Mouse (Mus musculus): ENCODE measurements at regions not wholly inside any gene's neighbourhood (a gene's known extent, or its start where the extent isn't known, plus 50 kb on each side); places are given as distances from the start of the nearest gene placed in this dataset.

GRCm38 (mm10) chr1:12025791-12026190 lies 611.9 kb downstream of the A830018L16Rik start:
- Histone ChIP-seq H3K27me3 (ENCODE audit: control insufficient read depth, insufficient read depth, low read length) (no peaks in the 10 kb centered on the region), H3K27ac (ENCODE audit: control insufficient read depth, insufficient read depth, low read depth, low read length) (no peak overlapping the region), H3K4me1 (ENCODE audit: control insufficient read depth, insufficient read depth, low read length) (no peaks in the 10 kb centered on the region), H3K4me3 (ENCODE audit: control insufficient read depth, low read depth, low read length) (no peak overlapping the region), H3K36me3 (ENCODE audit: control insufficient read depth, insufficient read depth, low read length) (no peaks in the 10 kb centered on the region)
- no peak for TF ChIP-seq POLR2A (IDR thresholded peaks at IDR 0.05; ENCODE audit: control insufficient read depth, low read depth, low read length)
- TF ChIP-seq CTCF (IDR thresholded peaks at IDR 0.05; ENCODE audit: control insufficient read depth, insufficient read depth, insufficient replicate concordance, low read depth, low read length) = no peak

- TF ChIP-seq POLR2A (IDR thresholded peaks at IDR 0.05; ENCODE audit: control insufficient read depth, low read depth, low read length) (no peak), CTCF (IDR thresholded peaks at IDR 0.05; ENCODE audit: control insufficient read depth, insufficient read depth, insufficient replicate concordance, low read depth, low read length) (no peak)
- no peaks in the 10 kb centered on the region for H3K36me3 ChIP-seq (ENCODE audit: control insufficient read depth, insufficient read depth, low read length)
- H3K4me3 ChIP-seq (ENCODE audit: control insufficient read depth, low read depth, low read length) = no peak overlapping the region
- no peak overlapping the region for H3K27ac ChIP-seq (ENCODE audit: control insufficient read depth, insufficient read depth, low read depth, low read length)
- H3K27me3 ChIP-seq (ENCODE audit: control insufficient read depth, insufficient read depth, low read length) = no peaks in the 10 kb centered on the region
- no peaks in the 10 kb centered on the region for H3K4me1 ChIP-seq (ENCODE audit: control insufficient read depth, insufficient read depth, low read length)
These were observed 613.5 kb downstream of the A830018L16Rik start for GRCm38 (mm10) chr1:12027442-12027841.

- Histone ChIP-seq H3K27me3 (ENCODE audit: control insufficient read depth, insufficient read depth, low read length) (no peaks in the 10 kb centered on the region), H3K27ac (ENCODE audit: control insufficient read depth, insufficient read depth, low read depth, low read length) (no peak overlapping the region), H3K4me1 (ENCODE audit: control insufficient read depth, insufficient read depth, low read length) (no peaks in the 10 kb centered on the region), H3K36me3 (ENCODE audit: control insufficient read depth, insufficient read depth, low read length) (no peaks in the 10 kb centered on the region), H3K4me3 (ENCODE audit: control insufficient read depth, low read depth, low read length) (no peak overlapping the region)
- TF ChIP-seq POLR2A (IDR thresholded peaks at IDR 0.05; ENCODE audit: control insufficient read depth, low read depth, low read length) (no peak), CTCF (IDR thresholded peaks at IDR 0.05; ENCODE audit: control insufficient read depth, insufficient read depth, insufficient replicate concordance, low read depth, low read length) (no peak)
These were observed 614.2 kb downstream of the A830018L16Rik start for GRCm38 (mm10) chr1:12028074-12028473.

GRCm38 (mm10) chr1:12051931-12052482 lies 638.1 kb downstream of the A830018L16Rik start:
- no peaks in the 10 kb centered on the region for H3K4me1 ChIP-seq (ENCODE audit: control insufficient read depth, insufficient read depth, low read length)
- no peaks in the 10 kb centered on the region for H3K27me3 ChIP-seq (ENCODE audit: control insufficient read depth, insufficient read depth, low read length)
- H3K4me3 ChIP-seq (ENCODE audit: control insufficient read depth, low read depth, low read length) = no peak overlapping the region
- no peak overlapping the region for H3K27ac ChIP-seq (ENCODE audit: control insufficient read depth, insufficient read depth, low read depth, low read length)
- TF ChIP-seq POLR2A (IDR thresholded peaks at IDR 0.05; ENCODE audit: control insufficient read depth, low read depth, low read length) = no peak
- TF ChIP-seq CTCF (IDR thresholded peaks at IDR 0.05; ENCODE audit: control insufficient read depth, insufficient read depth, insufficient replicate concordance, low read depth, low read length) = no peak
- no peaks in the 10 kb centered on the region for H3K36me3 ChIP-seq (ENCODE audit: control insufficient read depth, insufficient read depth, low read length)

- Histone ChIP-seq H3K4me3 (ENCODE audit: control insufficient read depth, low read depth, low read length) (no peak overlapping the region), H3K4me1 (ENCODE audit: control insufficient read depth, insufficient read depth, low read length) (no peaks in the 10 kb centered on the region), H3K27me3 (ENCODE audit: control insufficient read depth, insufficient read depth, low read length) (no peaks in the 10 kb centered on the region), H3K27ac (ENCODE audit: control insufficient read depth, insufficient read depth, low read depth, low read length) (no peak overlapping the region), H3K36me3 (ENCODE audit: control insufficient read depth, insufficient read depth, low read length) (no peaks in the 10 kb centered on the region)
- no peak for TF ChIP-seq CTCF (IDR thresholded peaks at IDR 0.05; ENCODE audit: control insufficient read depth, insufficient read depth, insufficient replicate concordance, low read depth, low read length)
- no peak for TF ChIP-seq POLR2A (IDR thresholded peaks at IDR 0.05; ENCODE audit: control insufficient read depth, low read depth, low read length)
These were observed 642.1 kb downstream of the A830018L16Rik start for GRCm38 (mm10) chr1:12055865-12056560.

- Histone ChIP-seq H3K36me3 (ENCODE audit: control insufficient read depth, insufficient read depth, low read length) (no peaks in the 10 kb centered on the region), H3K27me3 (ENCODE audit: control insufficient read depth, insufficient read depth, low read length) (no peaks in the 10 kb centered on the region), H3K27ac (ENCODE audit: control insufficient read depth, insufficient read depth, low read depth, low read length) (no peak overlapping the region), H3K4me3 (ENCODE audit: control insufficient read depth, low read depth, low read length) (no peak overlapping the region), H3K4me1 (ENCODE audit: control insufficient read depth, insufficient read depth, low read length) (no peaks in the 10 kb centered on the region)
- no peak for TF ChIP-seq POLR2A (IDR thresholded peaks at IDR 0.05; ENCODE audit: control insufficient read depth, low read depth, low read length)
- TF ChIP-seq CTCF (IDR thresholded peaks at IDR 0.05; ENCODE audit: control insufficient read depth, insufficient read depth, insufficient replicate concordance, low read depth, low read length) = no peak
These were observed 651.2 kb downstream of the A830018L16Rik start for GRCm38 (mm10) chr1:12065016-12065513.

GRCm38 (mm10) chr1:12092564-12093504 lies 678.9 kb downstream of the A830018L16Rik start:
- TF ChIP-seq CTCF (IDR thresholded peaks at IDR 0.05; ENCODE audit: control insufficient read depth, insufficient read depth, insufficient replicate concordance, low read depth, low read length) = no peak
- no peak for TF ChIP-seq POLR2A (IDR thresholded peaks at IDR 0.05; ENCODE audit: control insufficient read depth, low read depth, low read length)
- Histone ChIP-seq H3K4me1 (ENCODE audit: control insufficient read depth, insufficient read depth, low read length) (no peaks in the 10 kb centered on the region), H3K27me3 (ENCODE audit: control insufficient read depth, insufficient read depth, low read length) (no peaks in the 10 kb centered on the region), H3K4me3 (ENCODE audit: control insufficient read depth, low read depth, low read length) (no peak overlapping the region), H3K36me3 (ENCODE audit: control insufficient read depth, insufficient read depth, low read length) (no peaks in the 10 kb centered on the region), H3K27ac (ENCODE audit: control insufficient read depth, insufficient read depth, low read depth, low read length) (no peak overlapping the region)
